Mouse (Mus musculus) MEL-GATA-1-ER (cell line): ENCODE data around the gene Ssh1.

ENCODE experiments used
- DNase-seq: peaks from one replicate; pipeline ENCODE4 v3.0.0-alpha.2; 2012; ENCODE audit warnings: low read depth; ENCODE audit errors: extremely low read depth

Gene Ssh1

DNA sequence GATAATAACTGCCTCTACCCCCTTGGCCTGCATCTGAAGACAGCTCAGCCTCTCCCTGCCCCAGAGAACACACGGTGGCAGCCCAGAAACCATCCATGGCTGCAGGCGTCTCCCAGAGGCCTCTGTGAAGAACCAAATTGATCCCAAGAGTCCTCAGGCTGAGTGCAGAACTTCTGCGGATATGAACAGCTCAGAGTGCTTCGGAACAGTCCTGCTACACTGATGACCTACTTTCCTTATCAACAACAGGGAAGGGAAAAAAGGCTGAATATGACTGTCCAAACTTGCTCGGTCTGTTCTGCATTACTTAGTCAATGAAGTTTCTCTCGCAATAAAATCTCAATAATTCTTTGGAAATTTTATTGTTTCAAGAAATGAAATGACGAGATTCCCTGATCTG is 101.7 kb downstream of the Ssh1 start:
- DNase-seq: no peak

DNA sequence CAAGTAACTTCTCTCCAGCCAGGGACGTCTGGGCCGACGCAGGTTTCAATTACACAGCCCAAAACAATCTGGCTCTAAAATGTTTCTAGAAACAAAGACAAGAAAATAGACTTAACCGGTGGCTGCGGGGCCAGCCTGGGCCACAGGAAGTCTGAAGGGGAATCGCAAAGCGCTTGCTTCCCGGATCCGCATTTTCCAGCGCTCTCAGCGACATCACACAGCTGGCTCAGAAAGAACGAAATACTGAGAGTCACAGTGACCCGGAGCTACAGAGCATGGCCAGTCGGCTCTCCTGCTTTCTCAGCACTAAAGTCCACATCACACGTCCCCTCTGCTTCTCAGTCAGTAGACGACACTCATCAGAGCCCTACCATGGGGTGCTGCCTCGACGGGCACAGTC is 102.8 kb downstream of the Ssh1 start:
- no peak for DNase-seq

DNA sequence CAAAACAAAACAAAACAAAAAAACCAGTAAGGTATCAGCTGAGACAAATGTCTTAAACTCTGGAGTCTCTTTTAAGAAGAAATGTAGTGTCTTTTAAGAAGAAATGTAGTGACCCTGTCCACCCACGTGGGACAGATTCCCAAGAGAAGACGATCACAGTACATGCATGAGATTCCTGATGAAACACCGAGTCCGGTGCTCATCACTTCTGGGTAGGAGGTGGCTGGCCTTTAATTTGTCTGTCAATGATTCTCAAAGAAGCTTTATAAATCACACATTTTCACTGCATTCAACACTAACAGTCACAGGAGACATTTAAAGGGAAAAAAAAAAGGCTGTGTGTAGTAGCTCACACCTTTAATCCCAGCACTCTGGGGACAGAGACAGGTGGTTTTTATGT is 103.8 kb downstream of the Ssh1 start:
- no peak for DNase-seq

- DNase-seq: no peak
Observed at GRCm38 (mm10) chr5:113889181-113889906, 104.3 kb downstream of the Ssh1 start.

GRCm38 (mm10) chr5:113888186-113888795 is 105.4 kb downstream of the Ssh1 start:
- no peak for DNase-seq

DNA sequence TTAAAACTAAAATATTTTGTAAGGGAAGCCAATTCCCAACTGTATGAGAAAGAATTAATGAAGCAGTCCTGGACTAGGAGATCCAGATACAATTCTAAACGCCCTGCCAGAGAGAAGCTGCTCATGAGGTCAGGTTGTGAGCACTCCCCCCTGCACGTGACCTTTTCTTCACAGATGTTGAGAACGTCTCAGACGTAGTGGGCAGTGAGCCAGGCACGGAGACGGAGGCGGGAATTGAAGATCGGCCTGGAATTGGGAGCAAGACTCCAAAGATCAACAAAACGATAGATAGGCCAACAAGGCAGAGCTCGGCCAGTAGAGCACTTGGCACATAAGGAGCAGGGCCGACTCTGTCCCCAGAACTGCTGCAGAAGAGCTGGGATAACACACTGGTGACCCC is 106.6 kb downstream of the Ssh1 start:
- no peak for DNase-seq
